Mouse (Mus musculus): Measurements from ENCODE around the gene Nt5dc3.

DNA sequence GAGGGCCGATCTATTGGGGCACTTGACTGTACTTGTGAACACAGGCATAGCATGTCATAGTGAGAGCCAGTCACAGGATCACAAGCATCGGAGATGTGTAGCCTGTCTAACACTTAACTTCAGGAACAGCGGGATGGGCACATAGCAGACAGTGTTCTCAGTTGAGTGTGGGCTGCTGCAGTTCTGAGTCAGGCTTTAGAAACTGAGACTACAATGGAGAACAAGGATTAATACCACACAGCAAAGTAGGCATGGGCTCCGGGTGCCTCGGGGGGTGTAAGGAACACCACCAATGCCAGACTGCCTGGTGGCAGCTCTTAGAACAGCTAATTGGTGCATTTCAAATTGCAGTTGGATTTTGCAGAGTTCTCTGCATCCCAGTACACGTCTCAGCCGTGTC is 42.2 kb downstream of the Nt5dc3 start:
- TF ChIP-seq CTCF (IDR thresholded peaks at IDR 0.05; ENCODE audit: low read depth, low read length), result no peak
- no peak for TF ChIP-seq TAL1 (conservative IDR thresholded peaks at IDR 0.05; ENCODE audit: low read depth, low read length)

All from G1E (cell line).